Mouse (Mus musculus) natural killer cell, adult 2 months (primary cell): ENCODE measurements around the gene Trp53i11.

Source experiments
- DNase-seq, 2 experiments: peaks; one replicate each; pipeline ENCODE4 v3.0.0; 2022; ENCODE audit warnings: low spot score in 2 of 2

Trp53i11 gene

GRCm38 (mm10) chr2:93171929-93172328, 15.4 kb upstream of the Trp53i11 start:
- DNase-seq: no peak

GRCm38 (mm10) chr2:93172460-93172859, 14.9 kb upstream of the Trp53i11 start:
- DNase-seq: no peak

- DNase-seq: no peak
Observed at GRCm38 (mm10) chr2:93174159-93174558, 13.2 kb upstream of the Trp53i11 start.

- DNase-seq: no peak
Observed at GRCm38 (mm10) chr2:93175278-93175677, 12.1 kb upstream of the Trp53i11 start.

- no peak for DNase-seq
Observed at GRCm38 (mm10) chr2:93175721-93176120, 11.6 kb upstream of the Trp53i11 start.

GRCm38 (mm10) chr2:93176193-93176798, 11.1 kb upstream of the Trp53i11 start:
- DNase-seq: no peak

GRCm38 (mm10) chr2:93176871-93177667, 10.3 kb upstream of the Trp53i11 start:
- DNase-seq: no peak

- DNase-seq: no peak
Observed at GRCm38 (mm10) chr2:93177668-93178312, 9.6 kb upstream of the Trp53i11 start.

GRCm38 (mm10) chr2:93178313-93178677, 9.1 kb upstream of the Trp53i11 start:
- DNase-seq: no peak

GRCm38 (mm10) chr2:93179603-93180002, 7.7 kb upstream of the Trp53i11 start:
- DNase-seq: no peak

GRCm38 (mm10) chr2:93180077-93180844, 7.1 kb upstream of the Trp53i11 start:
- DNase-seq: peak in 1 of 2 experiments; percentile 39

GRCm38 (mm10) chr2:93182859-93183258, 4.5 kb upstream of the Trp53i11 start:
- DNase-seq: no peak

- no peak for DNase-seq
Observed at GRCm38 (mm10) chr2:93188020-93188760, 842 bp downstream of the Trp53i11 start.

GRCm38 (mm10) chr2:93188761-93189458, 1.6 kb downstream of the Trp53i11 start:
- no peak for DNase-seq

GRCm38 (mm10) chr2:93190771-93191487, 3.6 kb downstream of the Trp53i11 start:
- DNase-seq: peak in 1 of 2 experiments; percentile 53

GRCm38 (mm10) chr2:93191488-93192181, 4.3 kb downstream of the Trp53i11 start:
- DNase-seq: no peak

GRCm38 (mm10) chr2:93192182-93192560, 4.8 kb downstream of the Trp53i11 start:
- DNase-seq: no peak

- DNase-seq: peak; percentile 70 to 86
Observed at GRCm38 (mm10) chr2:93192671-93193080, 5.3 kb downstream of the Trp53i11 start.

- no peak for DNase-seq
Observed at GRCm38 (mm10) chr2:93193806-93194205, 6.5 kb downstream of the Trp53i11 start.
